Comparison of ENCODE assay signal across 9 mouse cellular contexts in the genomic region with DNA sequence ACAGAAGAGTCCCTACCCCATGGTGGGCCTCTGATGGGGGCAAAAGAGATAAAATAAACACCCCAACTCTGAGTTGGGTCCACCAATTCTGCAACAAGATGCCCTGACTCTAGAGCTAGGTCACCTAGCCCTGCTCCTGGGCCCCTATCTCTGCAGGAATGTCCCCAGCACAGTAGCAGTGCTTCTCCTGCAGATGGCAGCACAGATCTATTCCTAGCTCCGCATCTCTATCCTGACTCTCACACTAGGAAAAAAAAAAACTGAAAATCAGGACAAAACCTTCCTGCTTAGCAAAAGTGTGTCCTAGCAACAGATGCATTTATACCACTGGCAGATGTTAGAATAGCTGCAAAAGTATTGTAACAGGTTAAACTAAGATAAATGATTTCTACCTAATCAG. TPM values are rescaled to one million over a fixed set of nuclear protein-coding genes. Genes with fewer than 3 reads are reported as not detected.
DNase-seq lines count a peak whose midpoint lies in the region; ATAC-seq lines count a peak whose summit lies in the region.
"Had no signal": no experiment of that assay in that cellular context is flagged by ENCODE, and none has a peak within 500 bp of the region (broad histone marks: within the 10 kb centered on the region; RNA-seq: fewer than 3 reads in every experiment).

No protein-coding gene starts in this region.

- no peaks in the 10 kb centered on the region for H3K27me3 ChIP-seq in heart, embryonic 12.5 days (replicated peaks)
- no peaks in the 10 kb centered on the region for H3K27me3 ChIP-seq in midbrain, embryonic 13.5 days
- H3K27me3 ChIP-seq: limb, embryonic 12.5 days had no signal

- no peak for ATAC-seq in heart, embryonic 12.5 days (ENCODE audit: insufficient number of reproducible peaks, low FRiP score)
- peak; percentile 69 for ATAC-seq in granulocyte monocyte progenitor cell, adult 5-6 weeks (replicated peaks; ENCODE audit: poor library complexity, severe bottlenecking)
- ATAC-seq in midbrain, embryonic 13.5 days = 0 out of 2 replicates have a peak, but pooled peaks have one; percentile 60

- 16% methylated on average over 1 of the region's 1 CpGs for WGBS in heart, embryonic 12.5 days
- 17% methylated on average over 1 of the region's 1 CpGs for WGBS in midbrain, embryonic 13.5 days

- H3K4me3 ChIP-seq in heart, embryonic 12.5 days = no peak overlapping the region
- H3K4me3 ChIP-seq in midbrain, embryonic 13.5 days (replicated peaks) = no peak overlapping the region
- H3K4me3 ChIP-seq: limb, embryonic 12.5 days had no signal

- no peaks in the 10 kb centered on the region for H3K4me1 ChIP-seq in heart, embryonic 12.5 days (replicated peaks)
- no peaks in the 10 kb centered on the region for H3K4me1 ChIP-seq in midbrain, embryonic 13.5 days (replicated peaks)
- H3K4me1 ChIP-seq: limb, embryonic 12.5 days had no signal

- intact Hi-C loops in heart, postnatal 10 days (cut with DNase I) = loop anchor here (1.0 to 10.0 kb wide), 4 partner anchors 106 to 416 kb away; a partner anchor contains a TSS

- H3K27ac ChIP-seq in heart, embryonic 12.5 days (ENCODE audit: poor library complexity, severe bottlenecking) = no peak overlapping the region
- H3K27ac ChIP-seq in midbrain, embryonic 13.5 days = no peak overlapping the region
- H3K27ac ChIP-seq: limb, embryonic 12.5 days had no signal

- no peaks in the 10 kb centered on the region for H3K9me3 ChIP-seq in heart, embryonic 12.5 days (replicated peaks)
- H3K9me3 ChIP-seq in midbrain, embryonic 13.5 days = no peaks in the 10 kb centered on the region
- H3K9me3 ChIP-seq: limb, embryonic 12.5 days had no signal

- DNase-seq in heart, postnatal 10 days = peak; percentile 73 to 82
- DNase-seq in MN1 (ENCODE audit: low spot score) = peak; percentile 11
- DNase-seq in cerebellum, postnatal 4 days (ENCODE audit: low spot score in 2 of 2) = peak; percentile 45 to 70
- peak; percentile 60 to 73 for DNase-seq in left cerebral cortex, adult 18-20 months (ENCODE audit: low spot score in 2 of 2)
- DNase-seq in thymus, postnatal 25 days = peak; percentile 55

- no peak overlapping the region for H3K4me2 ChIP-seq in heart, embryonic 12.5 days
- H3K4me2 ChIP-seq in midbrain, embryonic 13.5 days (replicated peaks) = no peak overlapping the region
- H3K4me2 ChIP-seq: limb, embryonic 12.5 days had no signal

- no peak overlapping the region for H3K9ac ChIP-seq in heart, embryonic 12.5 days
- no peak overlapping the region for H3K9ac ChIP-seq in midbrain, embryonic 13.5 days (replicated peaks)
- H3K9ac ChIP-seq: limb, embryonic 12.5 days had no signal

- no peaks in the 10 kb centered on the region for H3K36me3 ChIP-seq in heart, embryonic 12.5 days
- no peaks in the 10 kb centered on the region for H3K36me3 ChIP-seq in midbrain, embryonic 13.5 days
- H3K36me3 ChIP-seq: limb, embryonic 12.5 days had no signal

RNA-seq across cellular contexts. Expression of a gene that starts 37.0 kb away (rescaled TPM):
- total RNA-seq in heart, postnatal 10 days (2021) = 10 to 100 TPM; 19.5 to 22.9 TPM
- polyA plus RNA-seq in heart, embryonic 12.5 days (2016; fragmentation: Nextera tagmentation; extraction: Ambion mirVana) = 35.1 and 35.4 TPM in 2 replicates
- 9.7 and 17.4 TPM in 2 replicates for total RNA-seq in granulocyte monocyte progenitor cell, adult 5-6 weeks (2014; fragmentation: Nextera tagmentation)
- total RNA-seq in granulocyte monocyte progenitor cell, adult 5-6 weeks (2017) = 8.5 and 10.7 TPM in 2 replicates
- total RNA-seq in left cerebral cortex, adult 18-20 months (2021) = 1 to 10 TPM; 6.6 to 8.0 TPM
- polyA plus RNA-seq in midbrain, embryonic 13.5 days (2015; fragmentation: Nextera tagmentation; extraction: Ambion mirVana) = 7.8 and 9.0 TPM in 2 replicates

Comparison
In these comparisons a context has a peak if more than half of its experiments do, and no peak if none do; other contexts are left out.
1. DNase-seq: peak in every context shown above with its lines; median percentile 78 in heart, postnatal 10 days; 66 in left cerebral cortex, adult 18-20 months; 58 in cerebellum, postnatal 4 days; 55 in thymus, postnatal 25 days; 11 in MN1.